Mouse (Mus musculus): ENCODE results near the gene Cutc. TPM values are rescaled to one million over a fixed set of nuclear protein-coding genes. Genes with fewer than 3 reads are reported as not detected.

Cutc gene
- polyA plus RNA-seq, 1 experiment from 2014 or later = 12.0 TPM

DNA sequence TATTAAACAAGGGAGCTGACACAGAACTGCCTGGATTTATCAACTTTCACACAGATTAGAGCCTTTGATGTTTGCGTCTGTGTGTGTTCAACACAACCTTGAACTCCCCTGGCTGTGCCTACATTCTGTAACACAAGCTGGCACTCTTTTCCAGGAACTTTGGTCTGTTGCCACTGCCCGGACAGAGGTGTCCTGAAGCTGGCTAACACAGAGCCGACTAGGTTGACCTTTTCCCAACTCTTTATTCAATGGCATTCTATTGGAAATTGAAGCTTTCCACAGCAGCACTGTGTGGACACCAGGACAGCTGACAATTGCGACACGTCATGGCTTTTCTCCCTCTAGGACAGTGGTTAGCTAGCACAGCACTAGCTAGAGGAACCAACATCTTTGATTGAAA lies 44.4 kb downstream of the Cutc start:
- Histone ChIP-seq H3K9me3 (ENCODE audit: control insufficient read depth, low read length) (no peaks in the 10 kb centered on the region), H3K4me2 (ENCODE audit: low read depth) (no peak overlapping the region), H3K4me1 (ENCODE audit: control insufficient read depth, insufficient read depth, low read length) (no peaks in the 10 kb centered on the region), H3K27ac (ENCODE audit: low read depth, low read length) (no peak overlapping the region), H3K36me3 (ENCODE audit: control insufficient read depth, insufficient read depth, low read length) (no peaks in the 10 kb centered on the region), H3K9ac (ENCODE audit: low read length) (no peak overlapping the region), H3K27me3 (ENCODE audit: control insufficient read depth, insufficient read depth, low read length) (no peaks in the 10 kb centered on the region), H3K4me3 (ENCODE audit: low read depth, low read length) (no peak overlapping the region)
- DNase-seq (ENCODE audit: low spot score) = no peak
- WGBS = 86% methylated on average over 5 of the region's 5 CpGs
- no peak for ATAC-seq (ENCODE audit: insufficient read depth, low FRiP score, low TSS enrichment)

DNA sequence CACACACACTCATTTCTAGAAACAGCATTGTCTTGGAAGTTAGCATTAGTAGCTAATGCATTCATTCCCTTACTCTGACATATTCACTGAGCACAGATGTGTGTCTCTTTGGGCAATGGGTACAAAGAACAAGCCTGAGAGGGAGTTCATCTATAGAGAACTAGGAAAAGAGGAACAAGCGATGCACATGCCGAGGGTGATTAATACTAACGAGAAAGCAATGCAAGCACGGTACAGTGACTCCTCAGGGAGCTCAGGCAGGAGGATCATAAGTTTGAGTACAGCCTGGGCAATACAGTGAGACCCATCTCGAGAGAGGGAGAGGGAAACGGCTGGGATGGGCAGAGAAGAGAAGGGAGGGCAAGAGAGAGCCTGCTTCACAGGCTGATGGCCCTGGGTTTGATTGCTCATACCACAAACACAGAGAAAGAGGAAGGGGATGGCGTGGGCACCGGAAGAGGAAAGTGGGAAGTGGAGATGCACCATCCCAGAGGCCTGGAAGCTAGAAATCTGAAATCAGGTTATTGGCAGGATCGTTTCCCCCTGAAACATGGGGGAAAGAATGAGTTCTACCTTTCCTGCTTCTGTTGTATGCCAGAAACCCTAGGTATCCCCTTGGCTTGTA lies 48.7 kb downstream of the Cutc start:
- no peaks in the 10 kb centered on the region for H3K36me3 ChIP-seq (ENCODE audit: control insufficient read depth, insufficient read depth, low read length)
- 78% methylated on average over 9 of the region's 9 CpGs for WGBS
- H3K27me3 ChIP-seq (ENCODE audit: control insufficient read depth, insufficient read depth, low read length) = no peaks in the 10 kb centered on the region

DNA sequence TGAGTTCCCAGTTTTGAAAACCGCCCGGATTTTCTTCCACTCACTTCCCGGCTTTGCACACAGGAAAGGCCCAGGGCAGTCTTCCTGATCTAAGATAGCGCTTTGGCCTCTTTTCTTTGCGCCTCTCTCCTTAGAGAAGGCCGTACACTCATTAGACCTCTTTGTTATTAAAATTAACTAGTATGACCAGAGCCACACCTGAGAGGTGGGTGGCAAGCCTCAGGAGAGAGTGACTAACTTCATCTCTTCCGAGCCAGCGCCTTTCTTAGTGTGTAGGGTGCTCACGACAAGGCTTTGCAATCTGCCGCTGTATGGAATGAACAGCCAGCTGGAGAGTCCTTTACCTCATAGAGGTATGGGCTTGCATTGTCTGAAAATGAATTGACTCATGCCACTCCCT lies 51.1 kb downstream of the Cutc start:
- Histone ChIP-seq H3K27me3 (ENCODE audit: control insufficient read depth, insufficient read depth, low read length) (no peaks in the 10 kb centered on the region), H3K9me3 (ENCODE audit: control insufficient read depth, low read length) (no peaks in the 10 kb centered on the region), H3K4me2 (ENCODE audit: low read depth) (no peak overlapping the region), H3K36me3 (ENCODE audit: control insufficient read depth, insufficient read depth, low read length) (no peaks in the 10 kb centered on the region), H3K4me3 (ENCODE audit: low read depth, low read length) (no peak overlapping the region), H3K27ac (ENCODE audit: low read depth, low read length) (no peak overlapping the region), H3K9ac (ENCODE audit: low read length) (no peak overlapping the region), H3K4me1 (ENCODE audit: control insufficient read depth, insufficient read depth, low read length) (no peaks in the 10 kb centered on the region)
- ATAC-seq (ENCODE audit: insufficient read depth, low FRiP score, low TSS enrichment) = no peak
- 89% methylated on average over 10 of the region's 10 CpGs for WGBS
- no peak for DNase-seq (ENCODE audit: low spot score)

More for the DNA sequence above, 48.7 kb downstream of the Cutc start:
- Histone ChIP-seq H3K4me2 (ENCODE audit: low read depth) (no peak overlapping the region), H3K4me1 (ENCODE audit: control insufficient read depth, insufficient read depth, low read length) (no peaks in the 10 kb centered on the region), H3K4me3 (ENCODE audit: low read depth, low read length) (no peak overlapping the region), H3K9ac (ENCODE audit: low read length) (no peak overlapping the region), H3K9me3 (ENCODE audit: control insufficient read depth, low read length) (no peaks in the 10 kb centered on the region), H3K27ac (ENCODE audit: low read depth, low read length) (no peak overlapping the region)
- DNase-seq (ENCODE audit: low spot score) = no peak
- ATAC-seq (ENCODE audit: insufficient read depth, low FRiP score, low TSS enrichment) = no peak

DNA sequence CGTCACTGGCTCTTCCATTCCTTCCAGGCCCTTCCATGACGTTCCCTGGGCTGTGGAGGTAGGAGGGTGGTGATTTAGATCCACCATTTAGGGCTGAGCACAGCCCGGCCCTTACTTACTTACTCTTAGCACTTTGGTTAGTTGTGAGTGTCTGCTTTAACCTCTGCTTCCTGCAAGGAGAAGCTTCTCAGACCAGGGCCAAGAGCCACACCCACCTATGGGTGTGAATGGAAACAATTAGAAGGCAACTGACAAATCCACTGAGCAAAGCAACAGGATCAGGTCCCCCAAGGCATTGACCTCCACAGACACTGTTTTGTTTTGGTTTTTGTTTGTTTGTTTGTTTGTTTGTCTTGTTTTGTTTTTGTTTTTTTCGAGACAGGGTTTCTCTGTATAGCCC lies 56.5 kb downstream of the Cutc start:
- Histone ChIP-seq H3K9ac (ENCODE audit: low read length) (no peak overlapping the region), H3K9me3 (ENCODE audit: control insufficient read depth, low read length) (no peaks in the 10 kb centered on the region), H3K27ac (ENCODE audit: low read depth, low read length) (no peak overlapping the region), H3K27me3 (ENCODE audit: control insufficient read depth, insufficient read depth, low read length) (no peaks in the 10 kb centered on the region), H3K4me2 (ENCODE audit: low read depth) (no peak overlapping the region), H3K36me3 (ENCODE audit: control insufficient read depth, insufficient read depth, low read length) (no peaks in the 10 kb centered on the region), H3K4me1 (ENCODE audit: control insufficient read depth, insufficient read depth, low read length) (no peaks in the 10 kb centered on the region), H3K4me3 (ENCODE audit: low read depth, low read length) (no peak overlapping the region)
- WGBS = 40% methylated on average over 4 of the region's 4 CpGs
- ATAC-seq (ENCODE audit: insufficient read depth, low FRiP score, low TSS enrichment) (no peak), DNase-seq (ENCODE audit: low spot score) (no peak)

DNA sequence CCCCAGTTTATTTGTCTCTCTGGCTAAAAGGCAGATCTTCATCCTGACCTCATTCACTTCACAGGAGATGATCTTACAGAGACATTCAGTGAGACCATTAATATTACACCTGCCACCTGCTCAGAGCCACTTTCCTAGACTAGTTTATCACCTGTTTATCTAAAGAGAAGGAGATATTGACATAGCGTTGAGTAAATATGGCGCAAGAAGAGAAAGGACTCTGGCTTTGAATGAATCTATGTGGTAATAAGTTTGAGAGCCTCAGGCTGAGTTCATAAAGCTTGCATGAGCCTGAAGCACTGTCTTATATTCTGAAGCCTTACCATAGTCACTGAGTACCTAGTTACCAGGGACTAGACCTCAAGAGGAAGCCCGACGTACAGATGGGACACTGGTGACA lies 58.6 kb downstream of the Cutc start:
- 91% methylated on average over 4 of the region's 4 CpGs for WGBS
- ATAC-seq (ENCODE audit: insufficient read depth, low FRiP score, low TSS enrichment) = no peak
- Histone ChIP-seq H3K27me3 (ENCODE audit: control insufficient read depth, insufficient read depth, low read length) (no peaks in the 10 kb centered on the region), H3K9me3 (ENCODE audit: control insufficient read depth, low read length) (no peaks in the 10 kb centered on the region), H3K4me3 (ENCODE audit: low read depth, low read length) (no peak overlapping the region), H3K36me3 (ENCODE audit: control insufficient read depth, insufficient read depth, low read length) (no peaks in the 10 kb centered on the region), H3K4me2 (ENCODE audit: low read depth) (no peak overlapping the region), H3K27ac (ENCODE audit: low read depth, low read length) (no peak overlapping the region), H3K4me1 (ENCODE audit: control insufficient read depth, insufficient read depth, low read length) (no peaks in the 10 kb centered on the region), H3K9ac (ENCODE audit: low read length) (no peak overlapping the region)
- DNase-seq (ENCODE audit: low spot score) = no peak

DNA sequence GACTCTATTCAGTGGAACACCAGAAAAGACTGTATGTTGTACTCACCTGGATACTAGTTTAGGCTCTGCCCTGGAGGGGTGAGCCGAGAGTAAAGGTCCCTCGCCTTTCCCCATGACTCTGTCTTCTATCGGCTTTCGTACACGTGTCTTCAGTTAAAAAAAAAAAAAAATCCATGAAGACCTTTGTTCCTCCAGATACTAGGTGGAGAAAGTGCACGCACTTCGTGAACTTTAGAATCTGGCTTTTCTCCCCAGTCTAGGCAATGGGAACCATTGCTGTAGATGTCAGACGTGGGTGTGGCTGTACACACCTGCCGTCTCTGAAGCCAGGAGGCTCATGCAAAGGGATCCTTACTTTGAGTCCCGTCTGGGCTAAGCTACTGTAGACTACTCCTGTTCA lies 60.5 kb downstream of the Cutc start:
- 88% methylated on average over 10 of the region's 10 CpGs for WGBS
- ATAC-seq (ENCODE audit: insufficient read depth, low FRiP score, low TSS enrichment) (no peak), DNase-seq (ENCODE audit: low spot score) (no peak)
- H3K9ac ChIP-seq (ENCODE audit: low read length) = no peak overlapping the region
- no peak overlapping the region for H3K4me2 ChIP-seq (ENCODE audit: low read depth)
- no peaks in the 10 kb centered on the region for H3K27me3 ChIP-seq (ENCODE audit: control insufficient read depth, insufficient read depth, low read length)
- no peaks in the 10 kb centered on the region for H3K36me3 ChIP-seq (ENCODE audit: control insufficient read depth, insufficient read depth, low read length)
- no peak overlapping the region for H3K27ac ChIP-seq (ENCODE audit: low read depth, low read length)
- no peak overlapping the region for H3K4me3 ChIP-seq (ENCODE audit: low read depth, low read length)
- H3K4me1 ChIP-seq (ENCODE audit: control insufficient read depth, insufficient read depth, low read length) = no peaks in the 10 kb centered on the region
- no peaks in the 10 kb centered on the region for H3K9me3 ChIP-seq (ENCODE audit: control insufficient read depth, low read length)

DNA sequence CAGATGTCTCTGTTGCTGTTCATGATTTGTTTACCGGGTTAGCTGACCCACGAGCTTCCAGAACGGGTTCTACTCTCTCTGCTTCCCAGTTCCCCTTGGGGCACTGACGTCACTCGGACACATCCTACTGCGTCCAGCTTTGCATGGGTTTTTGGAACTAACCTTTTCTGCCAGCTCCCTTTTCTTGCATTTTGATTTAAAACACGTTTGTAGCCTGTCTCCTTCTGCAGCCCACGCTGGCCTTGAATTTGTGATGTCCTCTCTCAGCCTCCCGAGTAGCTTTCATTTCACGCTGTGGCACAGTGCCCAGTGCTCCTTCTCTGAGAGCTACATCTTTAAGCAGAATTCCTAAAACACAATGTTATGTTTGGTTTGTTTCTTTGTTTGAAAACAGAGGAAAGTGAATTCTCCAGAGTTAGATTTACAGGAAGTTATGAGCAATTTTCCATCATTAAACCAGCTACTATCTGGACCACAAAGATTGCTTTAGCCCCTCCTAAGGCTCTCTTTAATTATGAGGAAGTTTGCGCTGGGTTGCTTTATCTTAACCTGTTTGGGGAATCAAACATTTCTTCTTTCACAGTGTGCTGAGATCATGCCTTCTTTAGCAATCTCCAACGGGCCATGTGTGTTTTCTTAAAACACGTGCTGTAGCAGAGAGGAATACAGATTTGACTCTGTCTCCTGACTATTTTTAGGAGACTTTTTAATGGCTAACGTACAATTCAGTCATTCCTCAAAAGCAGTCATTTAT lies 63.0 kb downstream of the Cutc start:
- H3K4me3 ChIP-seq (ENCODE audit: low read depth, low read length) = no peak overlapping the region
- no peaks in the 10 kb centered on the region for H3K36me3 ChIP-seq (ENCODE audit: control insufficient read depth, insufficient read depth, low read length)
- no peak overlapping the region for H3K27ac ChIP-seq (ENCODE audit: low read depth, low read length)
- DNase-seq (ENCODE audit: low spot score) = no peak
- no peaks in the 10 kb centered on the region for H3K4me1 ChIP-seq (ENCODE audit: control insufficient read depth, insufficient read depth, low read length)
- 81% methylated on average over 14 of the region's 14 CpGs for WGBS
- no peak for ATAC-seq (ENCODE audit: insufficient read depth, low FRiP score, low TSS enrichment)
- no peaks in the 10 kb centered on the region for H3K9me3 ChIP-seq (ENCODE audit: control insufficient read depth, low read length)
- no peak overlapping the region for H3K9ac ChIP-seq (ENCODE audit: low read length)
- H3K27me3 ChIP-seq (ENCODE audit: control insufficient read depth, insufficient read depth, low read length) = no peaks in the 10 kb centered on the region
- no peak overlapping the region for H3K4me2 ChIP-seq (ENCODE audit: low read depth)

Data from neural tube, embryonic 11.5 days (tissue).